Mouse (Mus musculus): ENCODE results near the gene Gm20696. TPM values are rescaled to one million over a fixed set of nuclear protein-coding genes. Genes with fewer than 3 reads are reported as not detected.

Gm20696 gene
- polyA plus RNA-seq, 1 experiment from 2014 or later = 7.5 TPM

- Histone ChIP-seq H3K9me3 (ENCODE audit: control insufficient read depth, low read length) (no peaks in the 10 kb centered on the region), H3K4me3 (ENCODE audit: low read length) (no peak overlapping the region), H3K9ac (ENCODE audit: low read depth, low read length) (no peak overlapping the region), H3K4me2 (replicated peaks; ENCODE audit: low read depth, low read length) (no peak overlapping the region), H3K36me3 (ENCODE audit: control insufficient read depth, insufficient read depth, low read length) (no peaks in the 10 kb centered on the region), H3K27me3 (ENCODE audit: control insufficient read depth, insufficient read depth, low read length) (no peaks in the 10 kb centered on the region), H3K27ac (ENCODE audit: low read depth, low read length) (no peak overlapping the region), H3K4me1 (ENCODE audit: control insufficient read depth, insufficient read depth, low read length) (no peaks in the 10 kb centered on the region)
- no peak for ATAC-seq (ENCODE audit: low FRiP score, low TSS enrichment)
- 59% methylated on average over 6 of the region's 6 CpGs for WGBS
Observed at GRCm38 (mm10) chr6:99540653-99541052, 125.9 kb downstream of the Gm20696 start.

- 84% methylated on average over 5 of the region's 5 CpGs for WGBS
- H3K9ac ChIP-seq (ENCODE audit: low read depth, low read length) = no peak overlapping the region
- H3K4me2 ChIP-seq (replicated peaks; ENCODE audit: low read depth, low read length) = no peak overlapping the region
- H3K27ac ChIP-seq (ENCODE audit: low read depth, low read length) = no peak overlapping the region
- no peaks in the 10 kb centered on the region for H3K4me1 ChIP-seq (ENCODE audit: control insufficient read depth, insufficient read depth, low read length)
- no peak for ATAC-seq (ENCODE audit: low FRiP score, low TSS enrichment)
- no peak overlapping the region for H3K4me3 ChIP-seq (ENCODE audit: low read length)
- H3K27me3 ChIP-seq (ENCODE audit: control insufficient read depth, insufficient read depth, low read length) = no peaks in the 10 kb centered on the region
- H3K9me3 ChIP-seq (ENCODE audit: control insufficient read depth, low read length) = no peaks in the 10 kb centered on the region
- no peaks in the 10 kb centered on the region for H3K36me3 ChIP-seq (ENCODE audit: control insufficient read depth, insufficient read depth, low read length)
Observed at GRCm38 (mm10) chr6:99540146-99540545, 126.5 kb downstream of the Gm20696 start.

DNA sequence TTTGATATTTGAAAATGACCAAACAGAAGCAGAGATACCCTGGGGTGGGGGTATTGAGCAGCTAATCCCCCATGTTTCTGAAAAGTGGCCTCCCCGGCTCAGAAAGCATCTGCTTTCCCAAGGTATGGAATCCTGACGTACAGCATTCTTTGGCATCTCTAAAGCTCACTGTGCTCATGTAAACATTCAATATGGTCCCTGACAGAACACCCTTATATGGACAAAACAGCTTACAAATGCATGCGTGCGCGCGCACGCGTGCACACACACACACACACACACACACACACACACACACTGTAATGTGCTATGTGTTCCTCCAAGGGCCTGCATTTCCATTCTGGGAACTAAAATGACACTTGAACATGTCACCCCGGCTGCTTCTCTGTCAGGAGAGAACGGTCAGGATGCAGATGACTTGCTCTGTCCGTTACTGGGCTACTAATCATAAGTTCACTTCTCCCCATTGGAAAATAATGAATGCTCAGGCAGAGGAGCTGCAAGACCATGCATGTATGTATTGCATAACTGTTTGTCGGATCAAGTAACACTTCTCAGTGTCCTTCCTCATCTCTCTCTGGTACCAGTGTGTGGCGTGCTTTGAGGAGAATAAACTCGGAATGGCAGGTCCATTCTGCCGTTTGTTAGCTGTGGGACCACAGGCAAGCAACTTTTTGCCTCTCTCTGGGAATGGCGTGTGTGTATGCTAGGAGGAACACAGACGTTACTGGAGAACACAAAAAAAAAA, 128.2 kb downstream of the Gm20696 start:
- ATAC-seq (ENCODE audit: low FRiP score, low TSS enrichment) = no peak
- H3K36me3 ChIP-seq (ENCODE audit: control insufficient read depth, insufficient read depth, low read length) = no peaks in the 10 kb centered on the region
- no peaks in the 10 kb centered on the region for H3K27me3 ChIP-seq (ENCODE audit: control insufficient read depth, insufficient read depth, low read length)
- no peaks in the 10 kb centered on the region for H3K4me1 ChIP-seq (ENCODE audit: control insufficient read depth, insufficient read depth, low read length)
- no peak overlapping the region for H3K4me3 ChIP-seq (ENCODE audit: low read length)
- H3K9me3 ChIP-seq (ENCODE audit: control insufficient read depth, low read length) = no peaks in the 10 kb centered on the region
- WGBS = 82% methylated on average over 17 of the region's 17 CpGs
- no peak overlapping the region for H3K4me2 ChIP-seq (replicated peaks; ENCODE audit: low read depth, low read length)
- H3K27ac ChIP-seq (ENCODE audit: low read depth, low read length) = no peak overlapping the region
- H3K9ac ChIP-seq (ENCODE audit: low read depth, low read length) = no peak overlapping the region

DNA sequence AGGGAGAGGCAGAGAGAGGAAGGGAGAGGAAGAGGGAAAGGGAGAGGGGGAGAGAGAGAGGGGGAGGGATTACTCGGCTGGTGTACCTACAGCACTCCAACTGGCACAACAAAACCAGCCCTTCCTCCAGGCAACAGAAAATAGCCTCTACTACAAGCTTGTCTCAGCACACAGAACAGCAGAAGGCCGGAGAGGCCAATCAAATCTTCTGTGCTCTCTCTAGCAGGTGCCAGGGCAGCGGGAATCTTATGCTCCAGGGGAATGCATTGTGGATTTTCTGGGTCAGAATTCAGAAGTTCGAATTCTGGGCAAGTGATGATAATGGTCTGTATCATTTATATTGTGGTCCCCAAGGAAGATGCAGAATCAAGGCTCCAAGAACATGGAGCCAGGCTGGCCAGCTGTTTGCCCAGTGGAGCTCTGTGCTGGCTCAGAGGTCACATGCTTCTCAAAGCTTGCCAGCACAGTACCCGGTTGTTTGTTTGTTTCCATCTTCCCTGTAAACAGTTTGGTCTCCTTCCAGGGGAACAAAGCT, 132.3 kb downstream of the Gm20696 start:
- H3K4me3 ChIP-seq (ENCODE audit: low read length) = no peak overlapping the region
- no peak for ATAC-seq (ENCODE audit: low FRiP score, low TSS enrichment)
- no peaks in the 10 kb centered on the region for H3K4me1 ChIP-seq (ENCODE audit: control insufficient read depth, insufficient read depth, low read length)
- WGBS = 62% methylated on average over 5 of the region's 5 CpGs
- H3K4me2 ChIP-seq (replicated peaks; ENCODE audit: low read depth, low read length) = no peak overlapping the region
- H3K27me3 ChIP-seq (ENCODE audit: control insufficient read depth, insufficient read depth, low read length) = no peaks in the 10 kb centered on the region
- no peak overlapping the region for H3K27ac ChIP-seq (ENCODE audit: low read depth, low read length)
- H3K9me3 ChIP-seq (ENCODE audit: control insufficient read depth, low read length) = no peaks in the 10 kb centered on the region
- H3K9ac ChIP-seq (ENCODE audit: low read depth, low read length) = no peak overlapping the region
- H3K36me3 ChIP-seq (ENCODE audit: control insufficient read depth, insufficient read depth, low read length) = no peaks in the 10 kb centered on the region

DNA sequence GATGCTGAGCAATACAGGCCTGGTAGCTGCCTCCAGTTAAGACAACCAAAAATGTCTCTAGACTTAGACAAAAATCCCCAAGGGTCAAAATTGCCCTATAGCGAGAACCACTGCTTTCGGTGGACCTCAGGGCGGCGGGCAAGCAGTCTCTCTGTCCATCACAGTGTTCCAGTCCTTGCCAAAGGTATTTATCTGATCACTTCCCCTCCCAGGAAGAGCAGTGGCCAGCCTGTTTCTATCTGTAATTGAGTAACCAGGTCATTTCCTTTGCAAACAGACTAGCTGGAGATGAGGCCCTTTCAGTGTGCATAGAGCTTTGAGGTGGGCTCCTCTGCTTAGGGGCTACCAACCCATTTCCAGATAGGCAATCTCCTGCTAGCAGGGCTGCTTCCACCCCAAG, 134.1 kb downstream of the Gm20696 start:
- no peak overlapping the region for H3K4me2 ChIP-seq (replicated peaks; ENCODE audit: low read depth, low read length)
- H3K27me3 ChIP-seq (ENCODE audit: control insufficient read depth, insufficient read depth, low read length) = no peaks in the 10 kb centered on the region
- H3K4me3 ChIP-seq (ENCODE audit: low read length) = no peak overlapping the region
- WGBS = 82% methylated on average over 4 of the region's 4 CpGs
- ATAC-seq (ENCODE audit: low FRiP score, low TSS enrichment) = no peak
- H3K9ac ChIP-seq (ENCODE audit: low read depth, low read length) = no peak overlapping the region
- no peaks in the 10 kb centered on the region for H3K36me3 ChIP-seq (ENCODE audit: control insufficient read depth, insufficient read depth, low read length)
- no peak overlapping the region for H3K27ac ChIP-seq (ENCODE audit: low read depth, low read length)
- no peaks in the 10 kb centered on the region for H3K4me1 ChIP-seq (ENCODE audit: control insufficient read depth, insufficient read depth, low read length)
- H3K9me3 ChIP-seq (ENCODE audit: control insufficient read depth, low read length) = 0 out of 2 replicates have a peak, but pooled peaks cover under 1% of the 10 kb centered on the region

GRCm38 (mm10) chr6:99528972-99529371, 137.6 kb downstream of the Gm20696 start:
- Histone ChIP-seq H3K4me3 (ENCODE audit: low read length) (no peak overlapping the region), H3K4me1 (ENCODE audit: control insufficient read depth, insufficient read depth, low read length) (peaks cover 4% of the 10 kb centered on the region; the same call in 1 of the 2 replicates), H3K36me3 (ENCODE audit: control insufficient read depth, insufficient read depth, low read length) (peaks cover 5% of the 10 kb centered on the region; the same call in 1 of the 2 replicates), H3K9me3 (ENCODE audit: control insufficient read depth, low read length) (0 out of 2 replicates have a peak, but pooled peaks cover 4% of the 10 kb centered on the region), H3K9ac (ENCODE audit: low read depth, low read length) (no peak overlapping the region), H3K4me2 (replicated peaks; ENCODE audit: low read depth, low read length) (no peak overlapping the region), H3K27ac (ENCODE audit: low read depth, low read length) (no peak overlapping the region), H3K27me3 (ENCODE audit: control insufficient read depth, insufficient read depth, low read length) (no peaks in the 10 kb centered on the region)
- no peak for ATAC-seq (ENCODE audit: low FRiP score, low TSS enrichment)
- 70% methylated on average over 2 of the region's 2 CpGs for WGBS

DNA sequence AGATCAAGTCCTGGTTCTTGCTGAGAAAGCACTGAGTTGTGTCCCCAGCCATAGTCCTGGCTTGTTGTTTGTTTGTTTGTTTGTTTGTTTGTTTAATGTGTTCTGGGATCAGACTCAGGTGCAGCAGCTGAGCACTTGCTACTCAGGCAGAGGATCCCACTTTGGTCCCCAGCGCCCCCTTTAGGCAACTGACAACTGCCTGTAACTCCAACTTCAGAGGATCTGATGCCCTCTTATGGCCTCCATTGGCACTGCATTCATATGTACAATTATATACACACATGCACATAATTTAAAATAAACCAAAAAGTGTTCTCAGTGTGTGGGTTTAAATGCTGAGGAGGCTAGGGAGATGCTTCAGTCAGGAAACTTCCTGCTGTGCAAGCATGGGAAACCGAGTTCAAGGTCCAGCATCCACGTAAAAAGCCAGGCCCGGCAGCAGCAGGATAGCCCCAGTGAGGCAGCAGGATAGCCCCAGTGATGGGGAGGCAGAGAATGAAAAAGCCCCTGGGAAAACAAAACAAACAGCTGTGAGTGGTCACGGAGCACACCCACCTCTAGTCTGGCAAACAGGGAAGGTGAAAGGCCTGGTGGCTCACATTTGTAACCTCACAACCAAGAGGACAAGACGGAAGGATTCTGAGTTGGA, 139.0 kb downstream of the Gm20696 start:
- Histone ChIP-seq H3K36me3 (ENCODE audit: control insufficient read depth, insufficient read depth, low read length) (peaks cover 5% of the 10 kb centered on the region; the same call in 1 of the 2 replicates), H3K9ac (ENCODE audit: low read depth, low read length) (no peak overlapping the region), H3K4me3 (ENCODE audit: low read length) (no peak overlapping the region), H3K9me3 (ENCODE audit: control insufficient read depth, low read length) (0 out of 2 replicates have a peak, but pooled peaks cover 4% of the 10 kb centered on the region), H3K27me3 (ENCODE audit: control insufficient read depth, insufficient read depth, low read length) (no peaks in the 10 kb centered on the region), H3K4me2 (replicated peaks; ENCODE audit: low read depth, low read length) (no peak overlapping the region), H3K4me1 (ENCODE audit: control insufficient read depth, insufficient read depth, low read length) (peaks cover 7% of the 10 kb centered on the region; the same call in 1 of the 2 replicates), H3K27ac (ENCODE audit: low read depth, low read length) (no peak overlapping the region)
- WGBS = 89% methylated on average over 6 of the region's 6 CpGs
- ATAC-seq (ENCODE audit: low FRiP score, low TSS enrichment) = no peak

GRCm38 (mm10) chr6:99525351-99525750, 141.2 kb downstream of the Gm20696 start:
- H3K4me3 ChIP-seq (ENCODE audit: low read length) = no peak overlapping the region
- ATAC-seq (ENCODE audit: low FRiP score, low TSS enrichment) = no peak
- H3K36me3 ChIP-seq (ENCODE audit: control insufficient read depth, insufficient read depth, low read length) = peaks cover 5% of the 10 kb centered on the region; the same call in 1 of the 2 replicates
- no peak overlapping the region for H3K9ac ChIP-seq (ENCODE audit: low read depth, low read length)
- H3K4me1 ChIP-seq (ENCODE audit: control insufficient read depth, insufficient read depth, low read length) = peaks cover 7% of the 10 kb centered on the region; the same call in 1 of the 2 replicates
- 0 out of 2 replicates have a peak, but pooled peaks cover 4% of the 10 kb centered on the region for H3K9me3 ChIP-seq (ENCODE audit: control insufficient read depth, low read length)
- H3K27ac ChIP-seq (ENCODE audit: low read depth, low read length) = no peak overlapping the region
- 47% methylated on average over 8 of the region's 8 CpGs for WGBS
- H3K4me2 ChIP-seq (replicated peaks; ENCODE audit: low read depth, low read length) = no peak overlapping the region
- no peaks in the 10 kb centered on the region for H3K27me3 ChIP-seq (ENCODE audit: control insufficient read depth, insufficient read depth, low read length)
